Mouse (Mus musculus) cerebellum, postnatal 10 days (tissue): ENCODE data around the gene Ptger3.

Experiments used
- DNase-seq, 2 experiments: peaks; one replicate each; pipeline ENCODE4 v3.0.0; 2021; ENCODE audit warnings: mixed read lengths in 2 of 2

Gene Ptger3

DNA sequence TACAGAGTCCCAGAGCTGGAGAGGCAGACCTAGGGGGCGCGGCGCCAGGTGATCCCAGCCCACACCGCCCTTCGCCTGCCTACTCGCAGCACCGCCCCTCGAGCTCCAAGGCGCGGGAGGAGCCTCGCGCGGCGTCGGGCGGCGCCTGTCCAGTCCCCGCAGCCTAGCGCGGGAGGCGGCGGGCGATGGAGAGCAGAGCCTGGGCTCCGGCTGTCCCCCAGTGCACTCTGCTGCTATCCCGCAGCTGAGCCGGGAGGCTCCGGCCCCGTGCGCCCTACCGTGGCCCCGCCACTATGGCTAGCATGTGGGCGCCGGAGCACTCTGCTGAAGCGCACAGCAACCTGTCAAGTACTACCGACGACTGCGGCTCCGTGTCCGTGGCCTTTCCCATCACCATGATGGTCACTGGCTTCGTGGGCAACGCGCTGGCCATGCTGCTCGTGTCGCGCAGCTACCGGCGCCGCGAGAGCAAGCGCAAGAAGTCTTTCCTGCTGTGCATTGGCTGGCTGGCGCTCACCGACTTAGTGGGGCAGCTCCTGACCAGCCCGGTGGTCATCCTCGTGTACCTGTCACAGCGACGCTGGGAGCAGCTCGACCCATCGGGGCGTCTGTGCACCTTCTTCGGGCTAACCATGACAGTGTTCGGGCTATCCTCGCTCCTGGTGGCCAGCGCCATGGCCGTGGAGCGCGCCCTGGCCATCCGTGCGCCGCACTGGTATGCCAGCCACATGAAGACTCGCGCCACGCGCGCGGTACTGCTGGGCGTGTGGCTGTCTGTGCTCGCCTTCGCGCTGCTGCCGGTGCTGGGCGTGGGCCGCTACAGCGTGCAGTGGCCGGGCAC lies at the start of gene Ptger3:
TSS of gene Ptger3 (plus strand) at position 168 of the 841 bp plus-strand sequence.
- DNase-seq: peak; percentile 50 to 62

DNA sequence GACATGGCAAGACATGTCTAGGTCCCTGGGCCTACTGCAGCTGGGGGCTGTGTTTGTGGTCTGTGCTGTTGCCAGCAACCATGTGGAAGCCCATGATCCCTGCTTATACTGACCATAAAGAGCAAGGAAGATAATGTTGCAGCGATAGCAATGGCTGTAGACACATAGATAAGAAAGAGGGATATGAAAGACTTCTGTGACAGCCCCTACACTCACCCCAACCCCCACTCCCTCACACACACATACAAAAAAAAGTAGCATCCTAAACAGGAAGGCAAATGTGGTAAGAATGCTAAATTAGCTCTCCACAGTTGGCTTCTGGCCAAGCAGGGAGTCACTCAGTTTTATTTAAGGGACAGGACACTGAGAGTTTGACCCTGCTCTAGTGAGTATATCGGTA lies 48.7 kb upstream of the Ptger3 start:
- peak in 1 of 2 experiments; percentile 15 for DNase-seq

- DNase-seq: peak; percentile 79 to 83
Measured at GRCm38 (mm10) chr3:157520433-157520832, 46.3 kb upstream of the Ptger3 start.

GRCm38 (mm10) chr3:157523834-157524233 lies 42.9 kb upstream of the Ptger3 start:
- no peak for DNase-seq

DNA sequence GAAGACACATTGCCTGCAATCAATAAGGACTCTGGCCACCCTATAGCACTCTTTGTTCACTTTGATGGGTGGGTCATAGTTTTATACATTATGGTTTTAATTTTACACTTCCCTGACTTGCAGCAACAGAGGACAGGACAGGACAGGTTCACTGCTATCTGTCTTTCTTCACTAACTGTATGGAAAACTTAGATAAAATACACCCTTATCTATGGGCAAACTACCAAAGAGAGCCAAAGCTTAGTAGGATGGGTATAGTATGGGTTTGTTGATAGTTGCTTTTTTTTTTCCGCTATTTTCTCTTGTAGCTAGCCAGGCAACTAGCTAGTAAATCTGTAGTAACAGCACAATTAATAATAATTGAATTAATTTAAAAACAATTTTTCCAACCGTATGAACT lies 35.1 kb upstream of the Ptger3 start:
- DNase-seq: no peak

DNA sequence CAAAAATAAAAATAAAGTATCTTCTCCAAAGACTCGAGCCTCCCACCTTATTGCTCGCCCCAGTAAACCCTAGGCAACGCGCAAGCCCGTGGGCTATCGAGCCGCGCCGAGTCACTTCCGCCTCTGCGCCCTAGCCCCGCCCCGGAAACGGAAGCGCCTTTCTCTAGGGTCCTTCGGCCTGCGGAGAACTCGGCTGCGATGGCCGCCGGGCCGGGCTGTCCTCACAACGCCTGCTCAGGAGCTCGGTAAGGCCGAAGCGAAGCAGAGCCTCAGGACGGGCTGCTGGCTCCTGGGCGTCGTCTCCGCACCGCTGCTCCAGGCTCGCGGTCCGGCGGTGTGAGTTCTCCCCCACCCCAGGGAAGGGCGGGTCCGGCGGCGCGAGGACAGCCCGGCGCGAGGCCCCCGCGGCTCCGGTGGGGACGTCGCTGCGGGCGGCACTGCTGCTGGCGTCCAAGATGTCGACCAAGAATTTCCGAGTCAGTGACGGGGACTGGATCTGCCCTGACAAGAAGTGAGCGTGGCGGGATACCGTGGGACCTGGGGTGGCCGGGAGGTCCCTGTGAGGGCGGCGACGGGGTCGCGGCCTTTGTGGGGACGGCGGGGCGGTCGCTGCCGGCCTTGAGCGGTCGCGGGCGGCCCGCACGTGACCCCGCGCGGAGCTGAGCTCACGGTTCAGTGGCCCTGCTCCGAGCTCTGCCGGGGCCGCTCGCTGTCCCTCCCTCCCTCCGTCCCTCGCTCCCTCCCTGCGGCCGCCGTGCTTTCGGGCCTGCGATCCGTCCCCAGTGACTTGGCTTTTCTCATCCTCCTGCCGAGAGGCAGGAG lies 32.5 kb upstream of the Ptger3 start, which contains the start of gene Zranb2:
TSS of gene Zranb2 (plus strand) at position 197 of the 822 bp plus-strand sequence.
- DNase-seq: peak; percentile 98 to 99

- DNase-seq: no peak
Measured at GRCm38 (mm10) chr3:157534786-157535415, 31.8 kb upstream of the Ptger3 start.

DNA sequence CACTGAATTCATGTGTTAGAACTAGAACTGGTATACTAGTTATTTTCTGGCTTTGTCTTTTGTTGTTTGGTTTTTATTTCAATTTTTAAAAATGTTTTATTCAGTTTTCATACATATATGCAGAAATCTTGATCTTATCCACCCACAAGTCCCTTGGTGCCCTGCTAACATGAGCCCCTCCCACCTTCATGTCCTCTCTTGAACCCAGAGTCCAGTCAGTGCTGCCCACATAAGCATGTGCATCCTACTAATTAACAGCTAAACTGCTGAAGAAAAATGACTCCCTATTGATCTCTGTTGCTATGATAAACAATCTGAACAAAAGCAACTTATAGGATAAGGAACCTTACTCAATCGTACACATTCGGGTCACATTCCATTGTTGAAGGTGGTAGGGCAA lies 17.4 kb upstream of the Ptger3 start:
- no peak for DNase-seq

DNA sequence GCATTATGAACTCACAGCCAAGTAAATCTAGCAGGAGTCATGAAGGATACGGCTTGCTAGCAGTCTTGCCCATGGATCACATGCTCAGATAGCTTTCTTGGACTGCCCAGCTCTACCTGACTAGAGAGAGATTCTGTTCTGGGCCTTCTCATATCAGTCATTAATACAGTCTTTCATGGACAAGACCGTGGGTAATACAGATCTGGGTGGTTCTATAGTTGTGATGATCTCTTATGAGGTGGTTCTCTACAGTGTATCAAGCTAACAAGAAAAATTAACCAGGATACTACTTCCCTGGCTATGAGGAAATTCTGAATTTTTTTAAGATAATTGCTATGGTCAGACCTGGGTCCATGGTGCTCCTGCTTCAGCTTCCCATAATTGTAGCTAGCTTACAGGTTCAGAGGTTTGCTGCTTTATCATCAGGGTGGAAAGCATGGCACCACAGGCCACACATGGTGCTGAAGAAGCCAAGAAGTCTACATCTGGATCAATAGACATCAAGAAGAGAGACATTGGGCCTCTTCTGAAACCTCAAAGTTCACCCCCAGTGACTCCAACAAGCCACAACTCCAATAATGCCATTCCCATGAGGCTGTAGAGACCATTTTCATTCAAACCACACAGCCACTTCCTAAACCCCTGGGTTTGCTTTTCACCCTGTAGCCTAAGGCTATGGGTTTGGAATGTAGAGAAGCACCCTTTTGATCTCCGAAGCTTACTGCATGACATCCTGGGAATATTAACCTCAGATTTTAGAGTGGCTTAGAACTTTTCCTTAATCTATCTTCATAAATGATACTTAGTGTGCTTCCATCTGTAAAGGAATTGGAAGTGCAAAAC lies 16.7 kb upstream of the Ptger3 start:
- DNase-seq: no peak

GRCm38 (mm10) chr3:157565196-157565595 lies 1.5 kb upstream of the Ptger3 start:
- DNase-seq: peak; percentile 46 to 74

DNA sequence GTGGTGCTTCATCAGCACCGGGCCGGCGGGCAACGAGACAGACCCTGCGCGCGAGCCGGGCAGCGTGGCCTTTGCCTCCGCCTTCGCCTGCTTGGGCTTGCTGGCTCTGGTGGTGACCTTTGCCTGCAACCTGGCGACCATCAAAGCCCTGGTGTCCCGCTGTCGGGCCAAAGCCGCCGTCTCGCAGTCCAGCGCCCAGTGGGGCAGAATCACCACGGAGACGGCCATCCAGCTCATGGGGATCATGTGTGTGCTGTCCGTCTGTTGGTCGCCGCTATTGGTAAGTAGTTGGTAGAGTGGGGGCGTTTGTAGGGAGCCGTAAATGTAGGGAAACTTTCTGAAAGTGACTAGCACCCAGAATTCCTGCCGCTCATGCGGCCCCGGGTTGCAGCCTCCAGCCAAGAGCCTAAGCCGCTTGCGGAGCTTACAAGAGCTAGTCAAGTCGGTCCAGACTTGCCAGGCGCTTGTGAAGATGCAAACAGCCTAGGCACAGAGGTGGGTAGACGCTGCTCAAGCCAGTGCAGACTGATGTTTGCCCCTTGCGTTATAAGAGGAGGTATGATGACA lies 957 bp downstream of the Ptger3 start:
- no peak for DNase-seq

GRCm38 (mm10) chr3:157572011-157572410 lies 5.3 kb downstream of the Ptger3 start:
- DNase-seq: no peak

- DNase-seq: peak; percentile 8 to 9
Measured at GRCm38 (mm10) chr3:157575441-157576342, 9.0 kb downstream of the Ptger3 start.

DNA sequence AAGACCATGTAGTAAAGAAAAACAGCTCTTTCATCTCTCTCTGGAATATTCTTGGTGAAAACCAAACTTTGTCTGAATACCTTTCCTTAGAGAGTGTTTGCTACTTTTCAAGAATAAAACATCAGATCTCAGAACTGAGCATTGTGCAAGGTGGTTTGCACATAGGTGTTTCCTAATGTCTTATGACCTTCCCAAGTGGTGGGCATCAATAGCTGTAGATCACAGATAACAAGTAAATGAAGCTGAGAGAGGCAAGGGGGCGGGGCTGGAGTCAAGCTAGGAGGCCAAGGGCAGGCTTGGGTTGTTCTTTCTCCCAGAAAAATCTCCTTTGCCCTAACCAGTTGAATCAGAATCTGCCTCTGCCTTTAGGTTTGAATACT lies 9.6 kb downstream of the Ptger3 start:
- DNase-seq: no peak

DNA sequence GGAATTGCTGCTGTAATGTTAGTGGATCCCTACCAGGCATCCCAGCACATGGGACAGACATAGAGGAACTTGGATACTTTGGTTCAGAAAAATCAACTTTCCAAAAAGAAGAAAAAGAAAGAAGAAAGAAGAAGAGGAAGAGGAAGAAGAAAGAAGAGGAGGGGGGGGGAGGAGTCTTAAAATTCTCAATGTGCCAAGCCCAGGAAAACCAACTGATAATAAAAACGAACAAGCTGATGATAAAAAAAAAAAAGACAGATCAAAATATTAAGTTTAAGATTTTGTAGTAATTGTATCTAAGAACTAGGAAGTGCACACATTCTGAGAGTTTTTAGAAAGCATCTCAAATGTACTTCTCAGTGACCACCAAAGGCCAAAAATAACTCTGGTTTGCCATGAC lies 10.2 kb downstream of the Ptger3 start:
- DNase-seq: no peak

- DNase-seq: no peak
Measured at GRCm38 (mm10) chr3:157578469-157579170, 11.9 kb downstream of the Ptger3 start.

- DNase-seq: peak; percentile 16 to 21
Measured at GRCm38 (mm10) chr3:157579376-157579775, 12.7 kb downstream of the Ptger3 start.

DNA sequence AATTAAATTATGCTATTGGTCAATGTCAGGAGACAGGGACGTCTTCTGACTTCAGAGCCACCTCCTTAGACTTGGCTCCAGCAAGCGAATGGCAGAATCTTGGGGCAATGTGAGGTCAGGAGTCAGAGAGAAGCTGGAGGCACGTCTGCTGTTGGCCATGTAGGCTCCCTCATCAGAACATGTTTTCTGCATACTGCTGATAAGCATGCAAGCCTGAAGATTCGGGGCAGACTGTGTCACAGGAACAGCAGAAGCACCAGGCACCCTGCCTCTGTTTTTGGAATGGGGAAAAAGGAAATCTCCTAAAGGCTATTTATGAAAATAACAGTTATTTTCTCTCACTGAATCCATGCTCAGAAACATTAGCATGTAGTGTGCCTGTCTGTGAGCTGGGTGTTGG lies 13.6 kb downstream of the Ptger3 start:
- no peak for DNase-seq

DNA sequence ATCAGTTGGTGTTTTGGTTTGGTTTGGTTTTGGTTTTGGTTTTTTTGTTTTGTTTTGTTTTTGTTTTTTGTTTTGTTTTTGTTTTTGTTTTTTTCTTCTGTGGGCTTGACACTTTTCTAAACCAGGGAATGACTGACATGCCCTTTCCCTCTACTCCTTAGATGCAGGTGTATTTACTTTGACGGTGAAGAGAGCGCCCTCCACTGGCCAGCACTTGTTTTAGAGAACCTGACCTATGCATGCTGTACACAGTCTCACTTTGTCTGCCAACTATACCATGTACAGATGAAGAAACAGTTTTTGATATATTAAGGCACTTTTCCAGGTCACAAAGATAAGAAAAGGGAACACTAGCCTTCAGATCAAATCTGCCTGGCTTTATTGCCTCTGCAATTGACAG lies 15.1 kb downstream of the Ptger3 start:
- DNase-seq: no peak
